Mouse (Mus musculus): Measurements from ENCODE around the gene Gm44596. TPM values are rescaled to one million over a fixed set of nuclear protein-coding genes. Genes with fewer than 3 reads are reported as not detected.
A peak's percentile ranks its signal among the peaks of the same experiment; 100 is the strongest.

The Gm44596 gene
- total RNA-seq (2014; rRNA removed) (not detected in 2 replicates), polyA plus RNA-seq (2012; rRNA removed) (not detected in 2 replicates)

GRCm38 (mm10) chr6:128375192-128375591 lies at the start of gene Gm44596, which contains the start of gene Tex52:
Gene Gm44596 (plus strand): TSS chr6:128375503.
Gene Tex52 (plus strand): TSS chr6:128375456.
- H3K9ac ChIP-seq (ENCODE audit: low read depth, low read length): no peak within 1 kb of the TSS
- no peaks in the 10 kb centered on the region for H3K4me1 ChIP-seq (ENCODE audit: control insufficient read depth, insufficient read depth, low read length)
- H3K4me3 ChIP-seq (ENCODE audit: insufficient read depth, low read depth, low read length): no peak within 1 kb of the TSS
- no peak for DNase-seq (ENCODE audit: extremely low read depth, low read depth, low spot score)
- H3K79me2 ChIP-seq (ENCODE audit: control insufficient read depth, insufficient read depth, low read length): no peaks in the 10 kb centered on the region
- 81% methylated on average over 6 of the region's 6 CpGs for WGBS
- no peaks in the 10 kb centered on the region for H3K27me3 ChIP-seq (ENCODE audit: control insufficient read depth, insufficient read depth, low read length)
- no peak within 1 kb of the TSS for H3K27ac ChIP-seq (replicated peaks; ENCODE audit: insufficient read depth, low read depth, low read length)
- H3K36me3 ChIP-seq (ENCODE audit: control insufficient read depth, insufficient read depth, low read length): no peaks in the 10 kb centered on the region
- TF ChIP-seq POLR2A (IDR thresholded peaks at IDR 0.05; ENCODE audit: extremely low read depth, insufficient read depth, low read length) (no peak), CTCF (IDR thresholded peaks at IDR 0.05; ENCODE audit: low read depth, low read length) (no peak)

- Histone ChIP-seq H3K27ac (replicated peaks; ENCODE audit: insufficient read depth, low read depth, low read length) (no peak overlapping the region), H3K9ac (ENCODE audit: low read depth, low read length) (no peak overlapping the region), H3K79me2 (ENCODE audit: control insufficient read depth, insufficient read depth, low read length) (no peaks in the 10 kb centered on the region), H3K4me3 (ENCODE audit: insufficient read depth, low read depth, low read length) (no peak overlapping the region), H3K36me3 (ENCODE audit: control insufficient read depth, insufficient read depth, low read length) (no peaks in the 10 kb centered on the region), H3K4me1 (ENCODE audit: control insufficient read depth, insufficient read depth, low read length) (peaks cover 3% of the 10 kb centered on the region), H3K27me3 (ENCODE audit: control insufficient read depth, insufficient read depth, low read length) (no peaks in the 10 kb centered on the region)
- peak; percentile 52 for DNase-seq (ENCODE audit: extremely low read depth, low read depth, low spot score)
- TF ChIP-seq POLR2A (IDR thresholded peaks at IDR 0.05; ENCODE audit: extremely low read depth, insufficient read depth, low read length) (no peak), CTCF (IDR thresholded peaks at IDR 0.05; ENCODE audit: low read depth, low read length) (peak; percentile 64)
- WGBS: 14% methylated on average over 12 of the region's 12 CpGs
Measured at GRCm38 (mm10) chr6:128334397-128335124, 40.7 kb upstream of the Gm44596 start.

GRCm38 (mm10) chr6:128337467-128337866 lies 37.8 kb upstream of the Gm44596 start:
- Histone ChIP-seq H3K9ac (ENCODE audit: low read depth, low read length) (no peak overlapping the region), H3K36me3 (ENCODE audit: control insufficient read depth, insufficient read depth, low read length) (no peaks in the 10 kb centered on the region), H3K4me3 (ENCODE audit: insufficient read depth, low read depth, low read length) (no peak overlapping the region), H3K79me2 (ENCODE audit: control insufficient read depth, insufficient read depth, low read length) (no peaks in the 10 kb centered on the region), H3K27me3 (ENCODE audit: control insufficient read depth, insufficient read depth, low read length) (no peaks in the 10 kb centered on the region), H3K27ac (replicated peaks; ENCODE audit: insufficient read depth, low read depth, low read length) (no peak overlapping the region), H3K4me1 (ENCODE audit: control insufficient read depth, insufficient read depth, low read length) (peaks cover 3% of the 10 kb centered on the region)
- 45% methylated on average over 7 of the region's 7 CpGs for WGBS
- TF ChIP-seq CTCF (IDR thresholded peaks at IDR 0.05; ENCODE audit: low read depth, low read length): no peak
- TF ChIP-seq POLR2A (IDR thresholded peaks at IDR 0.05; ENCODE audit: extremely low read depth, insufficient read depth, low read length): no peak
- DNase-seq (ENCODE audit: extremely low read depth, low read depth, low spot score): no peak

GRCm38 (mm10) chr6:128338876-128339275 lies 36.4 kb upstream of the Gm44596 start:
- no peaks in the 10 kb centered on the region for H3K36me3 ChIP-seq (ENCODE audit: control insufficient read depth, insufficient read depth, low read length)
- H3K27me3 ChIP-seq (ENCODE audit: control insufficient read depth, insufficient read depth, low read length): no peaks in the 10 kb centered on the region
- no peak overlapping the region for H3K27ac ChIP-seq (replicated peaks; ENCODE audit: insufficient read depth, low read depth, low read length)

DNA sequence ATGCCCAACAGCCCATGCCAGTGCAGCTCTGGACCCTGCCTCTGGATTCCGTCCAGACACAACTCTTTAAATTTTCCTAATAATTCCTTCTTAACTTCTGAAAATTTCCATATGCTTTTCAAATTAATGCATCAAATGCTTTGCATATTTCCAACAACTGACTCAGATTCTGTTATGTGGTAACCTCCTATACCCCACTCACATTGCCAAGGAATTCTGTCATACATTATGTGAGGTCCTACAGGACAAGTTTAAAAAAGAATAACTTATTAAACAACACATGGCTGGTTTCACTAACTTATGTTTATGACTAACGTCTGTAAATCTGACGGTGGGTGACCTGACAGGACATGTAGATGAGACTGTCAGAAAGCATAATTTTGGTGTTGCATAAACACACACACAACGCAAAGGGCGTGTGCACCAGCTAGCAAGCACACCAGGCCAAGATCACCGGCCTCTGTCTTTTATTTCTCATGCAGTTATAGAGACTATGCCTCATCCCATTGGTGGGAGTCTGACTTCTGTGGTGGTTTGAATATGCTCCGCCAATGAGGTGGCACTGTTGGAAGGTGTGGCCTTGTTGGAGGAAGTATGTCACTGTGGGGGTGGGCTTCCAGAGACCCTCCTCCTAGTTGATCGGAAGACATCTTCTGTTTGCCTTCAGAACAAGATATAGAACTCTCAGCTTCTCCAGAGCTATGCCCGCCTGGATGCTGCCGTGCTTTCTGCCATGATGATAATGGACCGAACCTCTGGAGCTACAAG lies 33.2 kb upstream of the Gm44596 start:
- no peak for TF ChIP-seq POLR2A (IDR thresholded peaks at IDR 0.05; ENCODE audit: extremely low read depth, insufficient read depth, low read length)
- H3K27me3 ChIP-seq (ENCODE audit: control insufficient read depth, insufficient read depth, low read length): no peaks in the 10 kb centered on the region
- WGBS: 95% methylated on average over 11 of the region's 11 CpGs
- H3K4me1 ChIP-seq (ENCODE audit: control insufficient read depth, insufficient read depth, low read length): no peaks in the 10 kb centered on the region
- DNase-seq (ENCODE audit: extremely low read depth, low read depth, low spot score): no peak
- H3K79me2 ChIP-seq (ENCODE audit: control insufficient read depth, insufficient read depth, low read length): no peaks in the 10 kb centered on the region
- H3K9ac ChIP-seq (ENCODE audit: low read depth, low read length): no peak overlapping the region
- no peak overlapping the region for H3K4me3 ChIP-seq (ENCODE audit: insufficient read depth, low read depth, low read length)
- no peaks in the 10 kb centered on the region for H3K36me3 ChIP-seq (ENCODE audit: control insufficient read depth, insufficient read depth, low read length)
- no peak overlapping the region for H3K27ac ChIP-seq (replicated peaks; ENCODE audit: insufficient read depth, low read depth, low read length)

More at GRCm38 (mm10) chr6:128338876-128339275, 36.4 kb upstream of the Gm44596 start:
- Histone ChIP-seq H3K79me2 (ENCODE audit: control insufficient read depth, insufficient read depth, low read length) (no peaks in the 10 kb centered on the region), H3K4me1 (ENCODE audit: control insufficient read depth, insufficient read depth, low read length) (peaks cover 1% of the 10 kb centered on the region), H3K9ac (ENCODE audit: low read depth, low read length) (no peak overlapping the region), H3K4me3 (ENCODE audit: insufficient read depth, low read depth, low read length) (no peak overlapping the region)
- no peak for TF ChIP-seq CTCF (IDR thresholded peaks at IDR 0.05; ENCODE audit: low read depth, low read length)
- TF ChIP-seq POLR2A (IDR thresholded peaks at IDR 0.05; ENCODE audit: extremely low read depth, insufficient read depth, low read length): no peak
- WGBS: 29% methylated on average over 5 of the region's 5 CpGs
- DNase-seq (ENCODE audit: extremely low read depth, low read depth, low spot score): no peak
